Mouse (Mus musculus) ES-Bruce4 (cell line): ENCODE measurements at regions not wholly inside any gene's neighbourhood (a gene's known extent, or its start where the extent isn't known, plus 50 kb on each side); places are given as distances from the start of the nearest gene placed in this dataset.

Experiments
- CTCF ChIP-seq: IDR thresholded peaks from one replicate; pipeline ENCODE4 v1.8.1; 2011; ENCODE audit warnings: low read depth, low read length
- EP300 ChIP-seq: IDR thresholded peaks from 2 replicates; pipeline ENCODE4 v1.6.1; 2011; ENCODE audit warnings: low read depth, low read length; ENCODE audit not compliant: insufficient read depth

- TF ChIP-seq EP300: no peak
- TF ChIP-seq CTCF: no peak
Measured at GRCm38 (mm10) chr8:117934566-117935094, 132.9 kb upstream of the Mphosph6 start.
